Mouse (Mus musculus) adrenal gland, postnatal 36 days (tissue): ENCODE data around the gene Gm17631. TPM values are rescaled to one million over a fixed set of nuclear protein-coding genes. Genes with fewer than 3 reads are reported as not detected.
"Not testable (repeated sequence)": the region's sequence is repeated elsewhere in the genome, so short reads cannot be mapped to it uniquely, and the experiment has no call there.

Experiments used
- DNase-seq, 2 experiments: peaks; one replicate each; pipeline ENCODE4 v3.0.0; 2021; ENCODE audit warnings: mixed read lengths in 1 of 2
- long read RNA-seq, 2 experiments: library from polyadenylated mRNA; stranded (forward); transcript quantifications; one replicate each; pipeline ENCODE4 v2.0.0; 2021; ENCODE audit warnings: borderline sequencing depth in 2 of 2
- total RNA-seq, 2 experiments: library from RNA; stranded (reverse); gene quantifications; 2 replicates each; pipeline ENCODE4 v1.2.3; 2021

The Gm17631 gene
- not detected for total RNA-seq
- long read RNA-seq, experiment 1: 0 reads
- long read RNA-seq, experiment 2: 0 reads

- DNase-seq: not testable (repeated sequence)
Observed at GRCm38 (mm10) chr6:129862349-129862748, at the start of gene Gm17631. Gm17631 (plus strand) TSS chr6:129862649.

DNA sequence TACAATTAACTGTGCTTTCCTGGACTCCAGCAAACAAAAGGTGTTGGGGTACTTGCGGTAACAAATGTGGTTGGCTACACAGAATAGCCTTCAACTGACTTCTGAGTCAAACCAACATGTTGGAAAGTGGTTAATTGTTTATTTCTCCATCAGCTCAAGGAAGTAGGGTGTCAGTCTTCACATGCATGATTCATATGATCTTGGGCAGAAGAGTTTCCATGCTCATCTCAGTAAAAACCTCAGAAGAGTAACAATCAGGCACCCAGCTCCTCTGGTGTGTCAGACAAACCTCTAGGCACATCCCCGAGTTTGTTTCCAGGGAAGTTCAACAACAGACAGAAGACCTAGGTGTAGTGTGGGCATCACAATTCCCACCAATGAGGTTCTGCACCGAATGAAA is 44.7 kb upstream of the Gm17631 start:
- DNase-seq: no peak

DNA sequence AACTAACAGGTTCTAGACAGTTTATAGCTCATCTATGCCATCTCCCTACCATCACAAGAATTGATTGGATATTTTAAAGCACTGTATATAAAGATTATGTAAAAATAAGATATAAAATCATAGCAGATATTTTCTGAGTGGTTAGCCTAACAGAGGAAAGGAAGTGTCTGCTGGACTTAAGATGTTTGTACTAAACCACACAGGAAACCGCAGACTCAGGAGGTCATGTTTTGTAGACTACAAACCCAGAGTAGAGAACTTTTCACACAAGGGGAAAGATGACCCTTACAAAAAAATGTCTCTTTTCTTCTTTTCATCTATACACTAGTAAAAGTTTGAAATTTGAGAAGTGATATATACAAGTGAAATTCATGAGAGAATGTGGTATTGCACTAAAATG is 38.4 kb upstream of the Gm17631 start:
- DNase-seq: no peak

DNA sequence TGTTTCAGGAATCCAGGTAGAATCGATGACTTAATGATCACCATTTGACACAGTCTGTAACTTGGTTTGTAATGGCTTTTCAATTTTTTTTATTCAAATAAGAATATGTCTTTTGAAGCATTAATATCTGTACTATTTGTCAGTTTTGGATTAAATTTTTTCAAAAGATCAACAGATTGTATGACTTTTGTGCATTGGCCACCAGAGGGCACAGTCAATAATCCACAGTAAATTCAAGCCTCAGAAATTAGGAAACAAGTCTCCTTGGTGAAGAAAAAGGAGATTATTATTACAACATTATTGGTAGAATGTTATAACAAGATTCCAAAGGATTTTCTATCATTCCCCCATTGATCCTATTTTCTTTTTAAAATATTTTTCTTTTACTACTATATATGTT is 36.9 kb upstream of the Gm17631 start:
- DNase-seq: peak in 1 of 2 experiments; percentile 1

GRCm38 (mm10) chr6:129876549-129876948 is 14.1 kb downstream of the Gm17631 start, which contains the start of gene Klra17:
Klra17 (minus strand) TSS chr6:129876672.
- no peak for DNase-seq

GRCm38 (mm10) chr6:129882525-129882924 is 20.1 kb downstream of the Gm17631 start:
- DNase-seq: no peak

Other genes with a start within 250 kb of the Gm17631 start
- gene Klrk1, start 238.8 kb upstream of the Gm17631 start, total RNA-seq: under 1 TPM; 0.10 to 0.72 TPM
- not detected for gene Klrc3, start 219.3 kb upstream of the Gm17631 start, total RNA-seq
- gene Klrc2, start 202.0 kb upstream of the Gm17631 start, total RNA-seq: not detected
- not detected for gene Klrc1, start 183.7 kb upstream of the Gm17631 start, total RNA-seq
- gene Klri1, start 145.5 kb upstream of the Gm17631 start, total RNA-seq: not detected
- not detected for gene Klri2, start 122.2 kb upstream of the Gm17631 start, total RNA-seq
- not detected for gene Gm156, start 78.4 kb upstream of the Gm17631 start, total RNA-seq
- not detected for gene Klra17, start 14.0 kb downstream of the Gm17631 start, total RNA-seq
- gene Klra5, start 55.0 kb downstream of the Gm17631 start, total RNA-seq: not detected
- under 1 TPM in 1 of 2 experiments, not detected in 1; 0.36 TPM for gene Klra6, start 164.3 kb downstream of the Gm17631 start, total RNA-seq
- not detected for gene Klra4, start 204.6 kb downstream of the Gm17631 start, total RNA-seq